Comparison of ENCODE assay signal across 24 mouse cellular contexts in genomic region chr3:58748724-58749123, GRCm38 (mm10). TPM values are rescaled to one million over a fixed set of nuclear protein-coding genes. Genes with fewer than 3 reads are reported as not detected.
DNase-seq lines count a peak whose midpoint lies in the region; ATAC-seq and TF ChIP-seq lines count a peak whose summit lies in the region.
"Had no signal": no experiment of that assay in that cellular context is flagged by ENCODE, and none has a peak within 500 bp of the region (broad histone marks: within the 10 kb centered on the region; RNA-seq: fewer than 3 reads in every experiment).

No protein-coding gene starts in this region.

- H3K9ac ChIP-seq in CH12.LX (ENCODE audit: insufficient read depth, low read depth), result no peak overlapping the region
- no peak overlapping the region for H3K9ac ChIP-seq in midbrain, embryonic 13.5 days (replicated peaks)
- H3K9ac ChIP-seq: embryonic facial prominence, embryonic 12.5 days; hindbrain, embryonic 13.5 days; limb, embryonic 12.5 days; liver, embryonic 13.5 days; midbrain, embryonic 12.5 days had no signal

- intact Hi-C loops in gastrocnemius, adult 2 months (cut with DNase I), result no loop called here
- intact Hi-C loops in left cerebral cortex, adult 2 months (cut with DNase I), result loop anchor here (2.0 kb wide), 1 partner anchor 26 kb away; no protein-coding TSS in a partner anchor

- H3K79me2 ChIP-seq in CH12.LX (replicated peaks; ENCODE audit: control insufficient read depth, extremely low read depth, insufficient read depth, poor library complexity, severe bottlenecking), result no peaks in the 10 kb centered on the region

- dilution Hi-C loops in CH12.LX (cut with MboI; ENCODE audit: extremely low pct_ligation_motif_present, extremely low pct_unique_long_range_greater_than_20kb, low sequenced_read_pairs), result no loop called here

- H3K27me3 ChIP-seq in CH12.LX (replicated peaks) (no peaks in the 10 kb centered on the region), Patski (peaks cover 5% of the 10 kb centered on the region)
- no peaks in the 10 kb centered on the region for H3K27me3 ChIP-seq in midbrain, embryonic 13.5 days
- H3K27me3 ChIP-seq: embryonic facial prominence, embryonic 12.5 days; hindbrain, embryonic 13.5 days; limb, embryonic 12.5 days; liver, embryonic 13.5 days; midbrain, embryonic 12.5 days had no signal

- TF ChIP-seq CTCF in gastrocnemius, adult 2 months (IDR thresholded peaks at IDR 0.05), result peak; percentile 45
- peak; percentile 33; the same call in 1 of the 2 replicates for TF ChIP-seq CTCF in left cerebral cortex, adult 2 months (IDR thresholded peaks at IDR 0.05)
- TF ChIP-seq CTCF in CH12.LX (conservative IDR thresholded peaks at IDR 0.05 in 1 of 2, IDR thresholded peaks at IDR 0.05 in 1 of 2; ENCODE audit: low read depth in 2 of 2, low read length in 2 of 2) (peak in 1 of 2 experiments; percentile 21; a peak in 1 of 4 replicates), Patski (IDR thresholded peaks at IDR 0.05) (peak; percentile 47)

- POLR2A ChIA-PET in Patski (lab: Charles Lee), result no interaction called here

- no peaks in the 10 kb centered on the region for H3K9me3 ChIP-seq in CH12.LX (replicated peaks; ENCODE audit: low read length)
- H3K9me3 ChIP-seq in midbrain, embryonic 13.5 days, result no peaks in the 10 kb centered on the region
- H3K9me3 ChIP-seq: embryonic facial prominence, embryonic 12.5 days; G1E; hindbrain, embryonic 13.5 days; limb, embryonic 12.5 days; liver, embryonic 13.5 days; midbrain, embryonic 12.5 days had no signal

- no peak for DNase-seq in gastrocnemius, adult 2 months
- no peak for DNase-seq in gastrocnemius, postnatal 25 days
- no peak for DNase-seq in left cerebral cortex, adult 2 months (ENCODE audit: extremely low spot score in 1 of 2, low spot score in 2 of 2)
- DNase-seq in left cerebral cortex, adult 11 months (ENCODE audit: low spot score), result no peak
- DNase-seq in CH12.LX (ENCODE audit: extremely low read depth), result no peak
- DNase-seq in Patski (ENCODE audit: low read depth, low spot score), result no peak
- DNase-seq: adrenal gland, postnatal 14 days; cerebellum, adult 11 months; cerebellum, adult 9-11 months; embryo, embryonic 11 days; kidney, adult 18-20 months; kidney, postnatal 36 days; layer of hippocampus, adult 9-11 months; liver, embryonic 13.5 days; lung, adult 2 months; right cerebral cortex, postnatal 14 days; thymus, postnatal 4 days had no signal

- no peak overlapping the region for H3K27ac ChIP-seq in gastrocnemius, adult 2 months
- no peak overlapping the region for H3K27ac ChIP-seq in left cerebral cortex, adult 2 months
- H3K27ac ChIP-seq in CH12.LX (ENCODE audit: insufficient read depth, low read depth), result no peak overlapping the region
- no peak overlapping the region for H3K27ac ChIP-seq in midbrain, embryonic 13.5 days
- H3K27ac ChIP-seq: embryonic facial prominence, embryonic 12.5 days; hindbrain, embryonic 13.5 days; limb, embryonic 12.5 days; liver, embryonic 13.5 days; midbrain, embryonic 12.5 days had no signal

- no peak overlapping the region for H3K4me3 ChIP-seq in gastrocnemius, adult 2 months
- H3K4me3 ChIP-seq in left cerebral cortex, adult 2 months, result no peak overlapping the region
- no peak overlapping the region for H3K4me3 ChIP-seq in CH12.LX (replicated peaks in 1 of 3; ENCODE audit: low read depth in 2 of 3, low read length in 2 of 3, poor library complexity in 1 of 3)
- no peak overlapping the region for H3K4me3 ChIP-seq in midbrain, embryonic 13.5 days (replicated peaks)
- H3K4me3 ChIP-seq: embryonic facial prominence, embryonic 12.5 days; hindbrain, embryonic 13.5 days; limb, embryonic 12.5 days; liver, embryonic 13.5 days; midbrain, embryonic 12.5 days had no signal

- no peak for TF ChIP-seq EP300 in CH12.LX (IDR thresholded peaks at IDR 0.05; ENCODE audit: low read length)

- ATAC-seq in Patski, result no peak
- no peak for ATAC-seq in midbrain, embryonic 13.5 days
- ATAC-seq: forebrain, embryonic 16.5 days had no signal

- H3K4me2 ChIP-seq in CH12.LX (ENCODE audit: insufficient read depth, low read depth, poor library complexity, severe bottlenecking), result no peak overlapping the region
- H3K4me2 ChIP-seq in midbrain, embryonic 13.5 days (replicated peaks), result no peak overlapping the region
- H3K4me2 ChIP-seq: embryonic facial prominence, embryonic 12.5 days; hindbrain, embryonic 13.5 days; limb, embryonic 12.5 days; liver, embryonic 13.5 days; midbrain, embryonic 12.5 days had no signal

- TF ChIP-seq RAD21 in CH12.LX (IDR thresholded peaks at IDR 0.05; ENCODE audit: low read depth, low read length), result no peak

- peaks cover 14 to 32% of the 10 kb centered on the region in 2 experiments for H3K4me1 ChIP-seq in CH12.LX (ENCODE audit: control insufficient read depth in 1 of 2, insufficient read depth in 2 of 2)
- H3K4me1 ChIP-seq in midbrain, embryonic 13.5 days (replicated peaks), result no peaks in the 10 kb centered on the region
- H3K4me1 ChIP-seq: embryonic facial prominence, embryonic 12.5 days; limb, embryonic 12.5 days; liver, embryonic 13.5 days; midbrain, embryonic 12.5 days had no signal

- CTCF ChIA-PET in Patski (lab: Charles Lee), result interaction anchor here (1.1 to 1.8 kb wide), 2 partner anchors 8 to 22 kb away, joined by 3 to 6 read pairs; no protein-coding TSS in a partner anchor

- peaks cover 0 to 35% of the 10 kb centered on the region in 2 experiments for H3K36me3 ChIP-seq in CH12.LX (replicated peaks in 1 of 2; ENCODE audit: control insufficient read depth in 1 of 2, insufficient read depth in 1 of 2, low read length in 1 of 2)
- H3K36me3 ChIP-seq in midbrain, embryonic 13.5 days, result no peaks in the 10 kb centered on the region
- H3K36me3 ChIP-seq: embryonic facial prominence, embryonic 12.5 days; G1E; hindbrain, embryonic 13.5 days; limb, embryonic 12.5 days; liver, embryonic 13.5 days; midbrain, embryonic 12.5 days had no signal

- no peak for TF ChIP-seq POLR2A in CH12.LX (IDR thresholded peaks at IDR 0.05; ENCODE audit: low read depth, low read length)

- in situ Hi-C loops in CH12.LX (cut with MboI; ENCODE audit: low pct_ligation_motif_present, low pct_unique_long_range_greater_than_20kb, low sequenced_read_pairs), result no loop called here
- in situ Hi-C loops in Patski (cut with MboI; ENCODE audit: low pct_unique_long_range_greater_than_20kb), result no loop called here

TF ChIP-seq in CH12.LX, 34 proteins besides CTCF, POLR2A, EP300 and RAD21:
- TF ChIP-seq SMC3 (IDR thresholded peaks at IDR 0.05; ENCODE audit: low read depth, low read length) (peak; percentile 11; the same call in 1 of the 2 replicates), RCOR1 (conservative IDR thresholded peaks at IDR 0.05; ENCODE audit: low read depth, low read length) (no peak)
TF ChIP-seq in CH12.LX: peak in this region for 1.

RNA-seq across cellular contexts. Expression of gene Siah2, which starts 56.5 kb away (rescaled TPM):
- total RNA-seq in gastrocnemius, adult 2 months (2021), result 10 to 100 TPM in 1 of 2 experiments, 1 to 10 TPM in 1; 8.3 to 11.8 TPM
- total RNA-seq in gastrocnemius, postnatal 25 days (2021), result 1 to 10 TPM; 9.0 to 9.5 TPM
- 10 to 100 TPM; 17.2 to 22.0 TPM for total RNA-seq in left cerebral cortex, adult 2 months (2021)
- total RNA-seq in CH12.LX (2012; rRNA removed), result 125 and 140 TPM in 2 replicates
- 119 and 142 TPM in 2 replicates for total RNA-seq in CH12.LX (2014; rRNA removed)
- polyA plus RNA-seq in CH12.LX (2012; ENCODE audit: insufficient read length, low read depth), result 99.0 and 104 TPM in 2 replicates
- 16.0 TPM for polyA plus RNA-seq in Patski (2021)
- 5.8 and 5.9 TPM in 2 replicates for polyA plus RNA-seq in midbrain, embryonic 13.5 days (2015; fragmentation: Nextera tagmentation; extraction: Ambion mirVana)

Comparison
In these comparisons a context has a peak if more than half of its experiments do, and no peak if none do; other contexts are left out.
1. RNA of gene Siah2, which starts 56.5 kb away (total RNA-seq): 119 to 142 TPM in CH12.LX; 17.2 to 22.0 TPM in left cerebral cortex, adult 2 months, 8.3 to 11.8 TPM in gastrocnemius, adult 2 months and 9.0 to 9.5 TPM in gastrocnemius, postnatal 25 days; every median in the first group is over 4 times any median in the second.